Mouse (Mus musculus): ENCODE results near the gene Prrc2b.

GRCm38 (mm10) chr2:32127653-32128535 is 23.0 kb upstream of the Prrc2b start:
- TF ChIP-seq CTCF (IDR thresholded peaks at IDR 0.05; ENCODE audit: low read depth, low read length) (no peak), POLR2A (IDR thresholded peaks at IDR 0.05; ENCODE audit: extremely low read depth, insufficient read depth, low read length) (no peak)

Measured in liver, adult 2 months (tissue).